Mouse (Mus musculus) forebrain, embryonic 14.5 days (tissue): ENCODE data around the gene Klhl11. TPM values are rescaled to one million over a fixed set of nuclear protein-coding genes. Genes with fewer than 3 reads are reported as not detected.
A peak's percentile ranks its signal among the peaks of the same experiment; 100 is the strongest.

Experiments used
- ATAC-seq: fragments of 200-750 bp; cut with Nextera tagmentation; 2 replicates; pipeline ENCODE4 v1.8.0; 2017; ENCODE audit warnings: mild to moderate bottlenecking, moderate library complexity
- DNase-seq: peaks from one replicate; pipeline ENCODE4 v3.0.0-alpha.2; 2015; ENCODE audit warnings: low spot score
- H3K27ac ChIP-seq: fragments of 300-500 bp; sonication (generic); 2 replicates; pipeline ENCODE4 v1.5.1; 2014; ENCODE audit warnings: low read depth, mild to moderate bottlenecking, control low read depth, low read length, moderate library complexity
- H3K27me3 ChIP-seq: fragments of 300-500 bp; sonication (generic); replicated peaks from 2 replicates; pipeline ENCODE4 v1.6.1; 2014; ENCODE audit warnings: low read length, control low read depth, mixed read lengths; ENCODE audit not compliant: control insufficient read depth, insufficient read depth
- H3K36me3 ChIP-seq: fragments of 300-500 bp; sonication (generic); 2 replicates; pipeline ENCODE4 v1.6.1; 2014; ENCODE audit warnings: low read length, control low read depth; ENCODE audit not compliant: control insufficient read depth, insufficient read depth
- H3K4me1 ChIP-seq: fragments of 300-500 bp; sonication (generic); 2 replicates; pipeline ENCODE4 v1.6.1; 2014; ENCODE audit warnings: antibody characterized with exemption, low read length, control low read depth; ENCODE audit not compliant: control insufficient read depth, insufficient read depth
- H3K4me2 ChIP-seq: fragments of 300-500 bp; sonication (generic); 2 replicates; pipeline ENCODE4 v1.6.1; 2014; ENCODE audit warnings: mild to moderate bottlenecking, control low read depth, low read length
- H3K4me3 ChIP-seq: fragments of 300-500 bp; sonication (generic); 2 replicates; pipeline ENCODE4 v1.5.1; 2014; ENCODE audit warnings: low read depth, low read length, control low read depth
- H3K9ac ChIP-seq: fragments of 300-500 bp; sonication (generic); 2 replicates; pipeline ENCODE4 v1.6.1; 2014; ENCODE audit warnings: mild to moderate bottlenecking, low read length, control low read depth, moderate library complexity
- H3K9me3 ChIP-seq: fragments of 300-500 bp; sonication (generic); replicated peaks from 2 replicates; pipeline ENCODE4 v1.6.1; 2016; ENCODE audit warnings: low read length, control low read depth, mixed read lengths; ENCODE audit not compliant: control insufficient read depth
- WGBS: fragments of 180-500 bp; shearing (Covaris S2); extraction: QIAGEN DNeasy Blood & Tissue Kit; methylation state at CpG from one replicate; pipeline ENCODE4 v1.1.7; 2014; 5-methylcytosine and 5-hydroxymethylcytosine counted together
- polyA plus RNA-seq: library from polyadenylated mRNA; unstranded; fragments of >200 nt; fragmentation: Nextera tagmentation; extraction: Ambion mirVana; gene quantifications from 2 replicates; pipeline ENCODE4 v1.2.1, GENCODE M21; 2014

The Klhl11 gene
- polyA plus RNA-seq, 1 experiment from 2014 or later = 15.2 TPM

DNA sequence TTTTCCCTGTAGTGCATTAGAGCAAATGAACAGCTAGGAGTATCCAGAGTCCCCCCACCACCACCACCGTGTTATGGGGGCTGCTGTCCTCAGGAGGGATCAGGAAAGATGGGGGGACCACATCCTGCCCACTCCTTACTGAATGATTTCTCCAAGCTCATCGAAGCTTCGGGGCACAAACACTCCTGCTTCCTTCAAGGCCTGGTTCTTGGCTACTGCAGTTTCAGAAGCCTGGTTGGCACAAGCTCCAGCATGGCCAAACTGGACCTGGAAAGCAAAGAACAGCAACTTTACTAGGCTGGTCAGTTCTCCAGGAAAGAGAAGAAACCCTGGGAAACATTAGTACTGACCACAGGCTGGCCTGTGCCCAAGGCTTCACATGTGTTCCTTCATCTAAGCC is 11.9 kb upstream of the Klhl11 start:
- DNase-seq (no peak), ATAC-seq (no peak)
- Histone ChIP-seq H3K9ac (no peak overlapping the region), H3K27ac (no peak overlapping the region), H3K36me3 (peaks cover 100% of the 10 kb centered on the region), H3K27me3 (no peaks in the 10 kb centered on the region), H3K4me1 (no peaks in the 10 kb centered on the region), H3K9me3 (no peaks in the 10 kb centered on the region), H3K4me2 (no peak overlapping the region), H3K4me3 (no peak overlapping the region)
- WGBS = 96% methylated on average over 3 of the region's 3 CpGs

DNA sequence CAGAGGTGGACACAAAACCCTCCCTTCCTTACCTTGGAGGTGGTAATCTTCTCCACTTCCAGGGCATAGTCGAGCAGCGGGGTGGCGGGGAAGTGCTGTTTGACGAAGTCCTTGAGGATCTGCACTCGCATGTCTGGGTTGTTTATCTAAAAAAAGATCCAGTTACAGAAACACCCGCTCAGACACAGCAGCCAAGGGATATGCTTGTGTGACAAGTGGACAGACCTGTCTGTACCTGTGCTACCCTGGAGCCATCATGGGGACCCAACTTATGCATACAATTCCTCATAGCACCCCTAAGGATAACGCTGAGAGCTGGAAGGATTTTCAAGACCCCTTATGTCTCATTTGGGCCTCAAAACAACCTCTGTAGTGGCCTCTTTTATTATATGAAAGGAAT is 6.6 kb upstream of the Klhl11 start:
- H3K9ac ChIP-seq = no peak overlapping the region
- peaks cover 86% of the 10 kb centered on the region for H3K36me3 ChIP-seq
- H3K4me3 ChIP-seq = no peak overlapping the region
- H3K27me3 ChIP-seq = no peaks in the 10 kb centered on the region
- no peak for DNase-seq
- no peak overlapping the region for H3K4me2 ChIP-seq
- H3K9me3 ChIP-seq = no peaks in the 10 kb centered on the region
- H3K27ac ChIP-seq = no peak overlapping the region
- no peak for ATAC-seq
- 94% methylated on average over 7 of the region's 7 CpGs for WGBS
- H3K4me1 ChIP-seq = no peaks in the 10 kb centered on the region

DNA sequence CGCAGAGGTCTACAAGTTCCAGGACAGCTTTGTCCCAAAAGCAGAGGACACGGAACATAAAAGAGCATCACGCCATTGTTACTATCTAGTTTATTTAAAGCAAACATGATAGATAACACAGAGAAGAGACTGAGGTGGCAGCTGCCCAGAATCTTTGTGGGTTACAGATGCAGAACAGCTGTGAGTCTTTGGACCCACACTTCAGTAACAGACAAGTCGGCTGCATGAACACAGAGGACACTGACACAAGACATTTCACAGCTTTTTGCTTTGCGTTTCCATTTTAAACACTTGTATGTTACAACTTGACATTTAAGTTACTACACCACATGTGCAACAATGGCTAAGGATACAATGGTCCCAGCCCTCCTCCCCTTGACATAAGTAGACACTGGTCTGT is 3.7 kb upstream of the Klhl11 start:
- Histone ChIP-seq H3K4me3 (no peak overlapping the region), H3K9ac (no peak overlapping the region), H3K4me1 (peaks cover 2% of the 10 kb centered on the region; the same call in 1 of the 2 replicates), H3K27me3 (no peaks in the 10 kb centered on the region), H3K27ac (no peak overlapping the region), H3K36me3 (peaks cover 57% of the 10 kb centered on the region), H3K9me3 (no peaks in the 10 kb centered on the region), H3K4me2 (no peak overlapping the region)
- 95% methylated on average over 5 of the region's 5 CpGs for WGBS
- DNase-seq = no peak
- no peak for ATAC-seq

DNA sequence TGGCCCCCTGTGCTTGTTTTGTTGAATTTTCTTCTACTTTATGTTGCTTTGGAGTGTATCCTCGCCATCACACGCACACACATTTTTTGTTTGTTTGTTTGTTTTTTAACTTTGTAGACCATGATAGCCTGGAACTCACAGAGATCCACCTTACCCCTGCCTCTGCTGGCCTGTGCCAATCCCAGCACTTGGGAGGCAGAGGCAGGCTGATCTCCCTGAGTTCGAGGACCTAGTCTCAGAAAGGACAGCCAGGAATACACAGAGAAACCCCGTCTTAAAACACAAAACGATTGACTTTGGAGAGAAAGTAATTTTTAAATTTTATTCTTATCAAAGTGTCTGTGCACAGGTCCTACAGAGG is 374 bp upstream of the Klhl11 start:
- H3K27ac ChIP-seq = no peak overlapping the region
- H3K9ac ChIP-seq = no peak overlapping the region
- no peaks in the 10 kb centered on the region for H3K9me3 ChIP-seq
- 32% methylated on average over 5 of the region's 5 CpGs for WGBS
- H3K4me2 ChIP-seq = no peak overlapping the region
- H3K4me1 ChIP-seq = peaks cover 17% of the 10 kb centered on the region
- no peak for DNase-seq
- H3K4me3 ChIP-seq = peak overlapping the region; percentile 95; the same call in 1 of the 2 replicates
- H3K27me3 ChIP-seq = no peaks in the 10 kb centered on the region
- H3K36me3 ChIP-seq = peaks cover 23% of the 10 kb centered on the region
- ATAC-seq = peak; percentile 48

DNA sequence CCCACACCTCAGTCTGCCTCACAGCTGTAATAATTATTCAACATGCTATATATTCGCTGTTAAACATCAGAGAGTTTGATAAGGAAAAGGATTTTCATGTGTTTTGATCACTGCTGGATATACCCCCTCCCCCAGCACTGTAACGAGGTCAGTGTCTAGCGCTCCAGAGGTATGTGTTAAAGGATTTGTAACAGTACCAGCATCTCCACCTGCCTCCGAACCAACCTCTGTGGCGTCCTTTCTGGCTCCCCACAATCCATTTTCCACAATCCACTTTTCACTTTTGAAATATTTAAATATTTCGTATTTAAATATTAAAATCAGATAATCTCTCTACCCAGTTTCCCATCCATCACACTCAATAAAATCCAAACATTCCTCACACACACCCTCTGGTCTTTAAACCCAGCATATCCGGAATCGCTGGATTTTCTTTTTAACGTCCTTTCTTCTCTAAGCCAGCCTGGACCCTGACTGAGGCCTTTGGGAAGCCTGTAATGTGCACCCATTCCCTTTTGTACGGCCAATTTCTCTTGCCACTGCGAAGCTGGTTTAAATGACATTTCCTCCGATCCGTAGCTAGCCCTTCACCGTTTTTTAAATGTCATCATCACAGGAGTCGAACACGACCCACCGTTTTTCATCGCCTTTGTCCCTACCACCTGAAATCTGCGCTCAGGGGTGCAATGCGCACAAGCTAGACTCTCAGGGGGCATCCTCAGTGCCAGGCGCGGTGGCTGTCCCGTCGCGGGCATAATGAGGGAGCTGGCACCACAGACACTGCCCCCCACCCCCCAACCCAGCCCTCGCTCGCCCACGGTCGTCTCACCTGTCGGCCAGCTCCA is 967 bp downstream of the Klhl11 start:
- Histone ChIP-seq H3K4me3 (peak overlapping the region; percentile 95), H3K36me3 (peaks cover 13% of the 10 kb centered on the region), H3K27me3 (no peaks in the 10 kb centered on the region), H3K4me2 (peak overlapping the region; percentile 82), H3K9ac (peak overlapping the region; percentile 85), H3K27ac (peak overlapping the region; percentile 81), H3K9me3 (no peaks in the 10 kb centered on the region), H3K4me1 (peaks cover 17% of the 10 kb centered on the region)
- DNase-seq = peak; percentile 26
- 0 out of 2 replicates have a peak, but pooled peaks have one; percentile 8 for ATAC-seq
- WGBS = 4% methylated on average over 30 of the region's 30 CpGs

DNA sequence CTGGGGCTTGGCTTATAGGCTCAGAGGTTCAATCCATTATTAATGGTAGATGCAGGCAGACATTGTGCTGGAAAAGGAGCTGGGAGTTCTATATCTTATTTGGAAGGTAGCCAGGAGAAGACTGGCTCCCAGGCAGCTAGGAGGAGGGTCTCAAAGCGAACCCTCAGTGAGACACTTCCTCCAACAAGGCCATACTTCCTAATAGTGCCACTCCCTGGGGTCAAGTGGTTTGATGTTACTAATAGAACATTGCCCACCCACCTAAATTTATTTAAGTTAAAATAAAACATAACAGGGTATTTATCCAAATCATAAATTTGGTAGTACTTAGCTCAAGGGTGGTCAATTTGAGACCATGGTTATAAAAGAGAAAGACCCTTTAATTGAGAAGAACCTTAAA is 6.7 kb downstream of the Klhl11 start:
- WGBS = 77% methylated on average over 1 of the region's 1 CpGs
- ATAC-seq (no peak), DNase-seq (no peak)
- Histone ChIP-seq H3K4me2 (no peak overlapping the region), H3K36me3 (peaks cover 27% of the 10 kb centered on the region), H3K4me3 (no peak overlapping the region), H3K4me1 (peaks cover 11% of the 10 kb centered on the region), H3K27ac (no peak overlapping the region), H3K9ac (no peak overlapping the region), H3K27me3 (no peaks in the 10 kb centered on the region), H3K9me3 (no peaks in the 10 kb centered on the region)

DNA sequence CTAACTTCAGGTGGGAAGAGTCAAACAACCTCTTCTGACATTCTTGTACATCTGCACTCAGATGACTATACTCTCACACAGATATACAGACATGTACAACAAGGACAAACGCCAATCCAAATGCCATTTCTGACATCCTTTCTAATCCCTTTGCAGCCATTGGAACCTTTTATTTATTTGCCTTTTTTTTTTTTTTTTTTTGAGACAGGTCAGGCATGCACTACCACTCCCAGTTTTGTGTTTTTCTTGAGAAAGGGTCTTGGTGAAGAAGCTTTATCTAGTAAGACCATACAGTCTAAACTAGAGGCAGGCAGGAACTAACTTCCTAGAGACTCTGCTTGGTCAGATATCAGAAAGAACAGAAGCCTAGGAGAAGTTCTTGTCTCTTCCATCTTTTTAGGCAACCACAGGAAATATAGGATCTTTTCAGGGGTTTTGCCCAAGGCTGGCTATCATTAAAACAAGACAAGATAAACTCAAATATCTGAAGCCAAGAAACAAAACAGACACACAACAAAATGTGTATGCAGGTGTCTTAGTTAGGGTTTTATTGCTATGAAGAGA is 7.2 kb downstream of the Klhl11 start:
- Histone ChIP-seq H3K4me1 (peaks cover 5% of the 10 kb centered on the region), H3K27ac (no peak overlapping the region), H3K9me3 (no peaks in the 10 kb centered on the region), H3K36me3 (peaks cover 29% of the 10 kb centered on the region), H3K4me2 (no peak overlapping the region), H3K4me3 (no peak overlapping the region), H3K9ac (no peak overlapping the region), H3K27me3 (no peaks in the 10 kb centered on the region)
- DNase-seq = no peak
- WGBS = 97% methylated on average over 1 of the region's 1 CpGs
- no peak for ATAC-seq

DNA sequence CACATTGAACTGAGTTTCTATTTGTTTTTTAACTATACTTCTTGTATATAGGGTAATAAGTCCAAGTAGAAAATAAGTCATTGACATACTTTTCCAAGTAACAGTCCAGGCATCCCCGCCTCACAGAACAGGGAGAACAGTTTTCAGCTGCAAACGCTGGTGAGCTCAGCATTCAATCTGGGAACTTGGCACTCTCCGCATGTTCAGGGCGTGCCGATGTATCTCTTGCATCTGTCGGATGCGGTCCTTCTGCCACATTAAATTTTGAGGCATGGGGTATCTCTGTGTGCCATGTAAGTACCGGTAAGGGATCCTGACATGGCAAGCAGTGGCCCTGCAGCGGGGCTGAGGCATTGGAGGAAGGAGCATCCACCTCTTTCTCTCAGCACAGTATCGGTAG is 9.8 kb downstream of the Klhl11 start:
- Histone ChIP-seq H3K4me1 (no peaks in the 10 kb centered on the region), H3K9ac (no peak overlapping the region), H3K36me3 (peaks cover 41% of the 10 kb centered on the region), H3K4me3 (no peak overlapping the region), H3K4me2 (no peak overlapping the region), H3K27me3 (no peaks in the 10 kb centered on the region), H3K9me3 (no peaks in the 10 kb centered on the region), H3K27ac (no peak overlapping the region)
- peak; percentile 7 for DNase-seq
- no peak for ATAC-seq
- 88% methylated on average over 10 of the region's 10 CpGs for WGBS

DNA sequence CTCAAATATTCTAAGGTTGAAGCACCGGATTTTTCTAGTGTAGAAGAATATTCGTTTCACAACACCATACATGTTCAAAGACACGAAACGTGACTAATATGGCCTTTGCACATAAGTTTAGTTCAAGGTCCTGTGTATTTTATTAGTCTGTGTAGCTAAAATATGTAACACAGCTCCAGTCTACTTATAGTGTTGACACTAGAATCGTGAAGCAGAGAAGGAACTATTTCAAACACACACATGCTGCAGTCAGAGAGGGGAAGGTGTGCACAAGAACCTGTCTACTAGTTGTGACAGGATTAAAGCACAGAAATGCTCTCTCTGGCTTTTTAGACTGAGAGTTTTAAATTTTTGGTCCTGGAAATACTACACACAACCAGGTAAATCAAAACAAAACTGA is 14.8 kb downstream of the Klhl11 start:
- no peaks in the 10 kb centered on the region for H3K4me1 ChIP-seq
- DNase-seq (no peak), ATAC-seq (no peak)
- no peak overlapping the region for H3K9ac ChIP-seq
- H3K36me3 ChIP-seq = peaks cover 36% of the 10 kb centered on the region
- H3K27ac ChIP-seq = no peak overlapping the region
- 91% methylated on average over 5 of the region's 5 CpGs for WGBS
- H3K27me3 ChIP-seq = no peaks in the 10 kb centered on the region
- no peak overlapping the region for H3K4me2 ChIP-seq
- no peak overlapping the region for H3K4me3 ChIP-seq
- no peaks in the 10 kb centered on the region for H3K9me3 ChIP-seq
